Mouse (Mus musculus): ENCODE results near the gene Dctn1. TPM values are rescaled to one million over a fixed set of nuclear protein-coding genes. Genes with fewer than 3 reads are reported as not detected.

Dctn1 gene
- polyA plus RNA-seq, 2 experiments = 21.1 to 22.5 TPM

DNA sequence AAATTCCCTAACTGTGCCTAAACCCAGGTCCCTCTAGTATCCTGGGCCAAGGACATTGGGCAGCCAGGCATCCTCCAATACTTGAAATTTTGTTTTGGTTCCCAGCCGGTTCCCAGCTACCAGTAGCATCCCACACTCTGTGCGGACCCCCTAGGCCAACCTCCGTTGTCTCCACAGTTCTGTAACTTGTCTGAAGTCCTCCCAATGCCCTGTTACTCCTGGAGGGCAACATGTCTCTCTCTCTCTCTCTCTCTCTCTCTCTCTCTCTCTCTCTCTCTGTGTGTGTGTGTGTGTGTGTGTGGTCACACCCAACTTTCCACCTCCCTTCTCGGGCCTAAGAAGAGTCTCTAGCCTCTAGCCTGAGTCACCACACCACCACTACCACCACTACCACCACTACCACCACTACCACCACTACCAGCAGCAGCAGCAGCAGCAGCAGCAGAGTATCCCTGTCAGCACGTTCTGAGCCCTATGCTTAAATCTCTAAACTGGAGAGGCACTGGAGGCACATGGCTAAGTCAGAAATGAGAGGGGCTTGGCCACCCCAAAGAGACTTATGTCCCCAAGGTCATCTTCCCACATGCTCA is 29.3 kb upstream of the Dctn1 start:
- Histone ChIP-seq H3K4me2 (ENCODE audit: low read depth) (peak overlapping the region; percentile 66), H3K36me3 (replicated peaks; ENCODE audit: control insufficient read depth, insufficient read depth, low read depth) (no peaks in the 10 kb centered on the region), H3K9me3 (ENCODE audit: control insufficient read depth, low read length) (no peaks in the 10 kb centered on the region), H3K4me1 (replicated peaks; ENCODE audit: control insufficient read depth in 2 of 2, insufficient read depth in 2 of 2, low read length in 1 of 2) (peaks cover 5 to 6% of the 10 kb centered on the region in 2 experiments; a peak in 3 of 4 replicates), H3K4me3 (ENCODE audit: insufficient read depth in 1 of 2, low read depth in 2 of 2, low read length in 2 of 2) (peak overlapping the region; percentile 53 to 55), H3K27ac (no peak overlapping the region), H3K9ac (replicated peaks) (peak overlapping the region; percentile 50; the same call in 1 of the 2 replicates), H3K27me3 (ENCODE audit: control insufficient read depth, insufficient read depth, low read length) (peaks cover 23% of the 10 kb centered on the region)
- ATAC-seq (ENCODE audit: insufficient read depth) (no peak), DNase-seq (ENCODE audit: low read depth in 3 of 3, low spot score in 3 of 3) (no peak)
- 41% methylated on average over 5 of the region's 5 CpGs for WGBS (ENCODE audit: insufficient replicate concordance)
- no peak for TF ChIP-seq CTCF (IDR thresholded peaks at IDR 0.05; ENCODE audit: low read depth)
- no peak for TF ChIP-seq EP300 (IDR thresholded peaks at IDR 0.05; ENCODE audit: low read depth)

DNA sequence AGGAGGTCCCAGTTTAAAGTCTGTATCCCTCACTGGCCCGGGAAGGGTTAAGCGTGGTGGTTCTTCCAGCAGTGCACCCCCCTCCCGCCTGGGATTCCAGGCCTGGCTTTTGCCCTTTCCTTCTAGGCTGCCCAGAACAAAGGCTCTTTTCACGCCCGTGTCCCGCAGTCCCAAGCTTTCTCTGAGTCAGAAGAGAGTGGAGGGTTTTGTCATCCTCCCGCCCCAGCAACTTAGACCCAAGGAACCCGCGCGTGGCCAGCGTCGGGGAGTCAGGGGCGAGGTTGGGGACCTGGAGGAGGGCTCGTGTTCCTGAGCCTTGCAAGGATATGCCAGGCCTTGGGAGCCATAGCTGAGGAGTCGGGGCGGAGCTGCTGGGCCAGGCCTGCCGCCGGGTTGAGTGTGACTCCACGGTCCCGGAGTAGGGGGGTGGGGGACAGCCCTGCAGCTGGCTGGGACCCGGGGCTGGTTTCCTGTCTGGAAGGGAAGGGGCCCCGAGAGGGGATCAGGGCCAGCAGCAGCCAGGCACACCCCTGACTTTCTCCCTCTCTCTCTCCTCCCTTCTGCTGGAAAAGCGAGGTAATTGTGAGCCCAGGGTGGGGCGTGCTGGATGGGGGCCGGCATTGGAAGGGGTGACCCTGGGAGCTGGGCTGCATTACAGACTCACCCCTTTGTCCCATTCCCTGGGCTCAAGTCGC is 28.7 kb upstream of the Dctn1 start:
- H3K27ac ChIP-seq = peak overlapping the region; percentile 41
- 2% methylated on average over 26 of the region's 26 CpGs for WGBS (ENCODE audit: insufficient replicate concordance)
- TF ChIP-seq EP300 (IDR thresholded peaks at IDR 0.05; ENCODE audit: low read depth) (no peak), CTCF (IDR thresholded peaks at IDR 0.05; ENCODE audit: low read depth) (no peak)
- H3K4me2 ChIP-seq (ENCODE audit: low read depth) = peak overlapping the region; percentile 66
- no peaks in the 10 kb centered on the region for H3K9me3 ChIP-seq (ENCODE audit: control insufficient read depth, low read length)
- peak overlapping the region; percentile 53 to 55 for H3K4me3 ChIP-seq (ENCODE audit: insufficient read depth in 1 of 2, low read depth in 2 of 2, low read length in 2 of 2)
- H3K27me3 ChIP-seq (ENCODE audit: control insufficient read depth, insufficient read depth, low read length) = peaks cover 26% of the 10 kb centered on the region
- DNase-seq (ENCODE audit: low read depth in 3 of 3, low spot score in 3 of 3) (no peak), ATAC-seq (ENCODE audit: insufficient read depth) (peak; percentile 25; the same call in 1 of the 2 replicates)
- H3K36me3 ChIP-seq (replicated peaks; ENCODE audit: control insufficient read depth, insufficient read depth, low read depth) = no peaks in the 10 kb centered on the region
- peaks cover 4 to 6% of the 10 kb centered on the region in 2 experiments; a peak in 3 of 4 replicates for H3K4me1 ChIP-seq (replicated peaks; ENCODE audit: control insufficient read depth in 2 of 2, insufficient read depth in 2 of 2, low read length in 1 of 2)
- H3K9ac ChIP-seq (replicated peaks) = peak overlapping the region; percentile 50

DNA sequence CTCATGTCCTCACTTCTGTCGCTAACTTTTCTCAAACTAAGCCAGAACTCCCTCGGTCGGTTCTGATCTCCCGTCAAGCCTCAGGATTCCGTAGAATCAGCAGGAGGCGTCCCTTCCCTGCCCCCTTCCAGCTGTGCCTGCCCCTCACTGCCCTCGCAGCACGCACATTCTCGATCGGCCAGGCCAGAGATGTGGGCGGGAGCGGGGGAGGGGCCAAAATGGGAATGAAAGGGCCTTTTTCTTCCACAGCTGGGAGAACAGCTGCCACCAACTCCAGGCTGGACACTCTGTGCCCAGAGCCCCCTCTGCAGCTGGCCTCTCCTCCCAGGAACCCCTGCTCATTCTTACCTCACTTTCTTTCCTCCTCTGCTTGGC is 28.2 kb upstream of the Dctn1 start:
- Histone ChIP-seq H3K36me3 (replicated peaks; ENCODE audit: control insufficient read depth, insufficient read depth, low read depth) (no peaks in the 10 kb centered on the region), H3K9me3 (ENCODE audit: control insufficient read depth, low read length) (no peaks in the 10 kb centered on the region), H3K4me3 (ENCODE audit: insufficient read depth in 1 of 2, low read depth in 2 of 2, low read length in 2 of 2) (peak overlapping the region; percentile 53 to 55), H3K9ac (replicated peaks) (peak overlapping the region; percentile 50), H3K27me3 (ENCODE audit: control insufficient read depth, insufficient read depth, low read length) (peaks cover 31% of the 10 kb centered on the region), H3K27ac (peak overlapping the region; percentile 41), H3K4me1 (replicated peaks; ENCODE audit: control insufficient read depth in 2 of 2, insufficient read depth in 2 of 2, low read length in 1 of 2) (peaks cover 4 to 8% of the 10 kb centered on the region in 2 experiments; a peak in 3 of 4 replicates), H3K4me2 (ENCODE audit: low read depth) (peak overlapping the region; percentile 66)
- peak; percentile 66 for ATAC-seq (ENCODE audit: insufficient read depth)
- DNase-seq (ENCODE audit: low read depth in 3 of 3, low spot score in 3 of 3) = peak in 1 of 3 experiments; percentile 29
- under 1% methylated on average over 12 of the region's 12 CpGs for WGBS (ENCODE audit: insufficient replicate concordance)
- TF ChIP-seq EP300 (IDR thresholded peaks at IDR 0.05; ENCODE audit: low read depth) = no peak
- TF ChIP-seq CTCF (IDR thresholded peaks at IDR 0.05; ENCODE audit: low read depth) = no peak

DNA sequence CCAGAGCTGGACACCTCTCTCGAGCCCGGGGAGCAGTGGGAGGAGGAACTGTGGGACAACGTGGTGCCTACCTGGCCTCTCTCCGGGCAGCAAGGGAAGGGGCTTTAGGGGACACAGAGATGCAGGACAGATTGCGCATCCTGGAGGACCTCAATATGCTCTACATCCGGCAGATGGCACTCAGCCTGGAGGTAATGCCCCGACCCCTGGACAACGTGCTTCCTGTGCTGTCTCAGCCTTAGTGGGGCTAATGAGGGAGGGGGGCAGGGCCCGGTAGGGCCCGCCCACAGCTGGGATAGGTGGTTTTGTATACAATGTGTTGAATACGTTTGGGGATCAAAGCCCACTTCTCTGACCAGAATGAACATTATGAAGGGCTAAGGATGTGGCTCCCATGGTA is 27.7 kb upstream of the Dctn1 start:
- peaks cover 4 to 8% of the 10 kb centered on the region in 2 experiments; a peak in 3 of 4 replicates for H3K4me1 ChIP-seq (replicated peaks; ENCODE audit: control insufficient read depth in 2 of 2, insufficient read depth in 2 of 2, low read length in 1 of 2)
- H3K9ac ChIP-seq (replicated peaks) = no peak overlapping the region
- TF ChIP-seq CTCF (IDR thresholded peaks at IDR 0.05; ENCODE audit: low read depth) (peak; percentile 23; the same call in 1 of the 2 replicates), EP300 (IDR thresholded peaks at IDR 0.05; ENCODE audit: low read depth) (no peak)
- H3K4me2 ChIP-seq (ENCODE audit: low read depth) = peak overlapping the region; percentile 66
- ATAC-seq (ENCODE audit: insufficient read depth) (peak; percentile 40), DNase-seq (ENCODE audit: low read depth in 3 of 3, low spot score in 3 of 3) (no peak)
- peak overlapping the region; percentile 24; the same call in 1 of the 2 replicates for H3K27ac ChIP-seq
- no peaks in the 10 kb centered on the region for H3K9me3 ChIP-seq (ENCODE audit: control insufficient read depth, low read length)
- H3K4me3 ChIP-seq (ENCODE audit: insufficient read depth in 1 of 2, low read depth in 2 of 2, low read length in 2 of 2) = peak overlapping the region; percentile 29 to 55
- no peaks in the 10 kb centered on the region for H3K36me3 ChIP-seq (replicated peaks; ENCODE audit: control insufficient read depth, insufficient read depth, low read depth)
- 6% methylated on average over 11 of the region's 11 CpGs for WGBS (ENCODE audit: insufficient replicate concordance)
- peaks cover 36% of the 10 kb centered on the region for H3K27me3 ChIP-seq (ENCODE audit: control insufficient read depth, insufficient read depth, low read length)

DNA sequence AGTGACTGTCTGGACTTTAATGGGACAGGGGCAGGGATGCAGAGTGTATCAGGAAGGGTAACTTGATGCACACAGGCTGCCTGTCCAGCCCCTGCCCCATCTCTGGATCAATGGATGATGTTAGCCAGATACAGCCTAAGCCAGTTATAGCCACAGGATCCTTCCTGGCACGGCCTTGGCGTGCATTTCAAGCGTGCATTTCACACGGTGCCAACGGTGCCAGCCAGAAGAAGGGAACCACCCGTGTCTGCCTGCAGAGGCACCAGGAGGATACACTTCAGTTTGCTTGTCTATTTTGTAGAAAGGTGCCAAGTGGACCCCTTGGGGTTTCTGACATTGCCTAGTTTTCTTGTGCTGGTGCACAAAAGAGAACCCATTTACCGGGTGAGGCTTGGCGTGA is 25.7 kb upstream of the Dctn1 start:
- no peak overlapping the region for H3K4me3 ChIP-seq (ENCODE audit: insufficient read depth in 1 of 2, low read depth in 2 of 2, low read length in 2 of 2)
- H3K9me3 ChIP-seq (ENCODE audit: control insufficient read depth, low read length) = no peaks in the 10 kb centered on the region
- H3K36me3 ChIP-seq (replicated peaks; ENCODE audit: control insufficient read depth, insufficient read depth, low read depth) = no peaks in the 10 kb centered on the region
- H3K4me1 ChIP-seq (replicated peaks; ENCODE audit: control insufficient read depth in 2 of 2, insufficient read depth in 2 of 2, low read length in 1 of 2) = peaks cover 4 to 8% of the 10 kb centered on the region in 2 experiments; a peak in 3 of 4 replicates
- no peak overlapping the region for H3K27ac ChIP-seq
- no peak overlapping the region for H3K9ac ChIP-seq (replicated peaks)
- no peak for DNase-seq (ENCODE audit: low read depth in 3 of 3, low spot score in 3 of 3)
- ATAC-seq (ENCODE audit: insufficient read depth) = no peak
- WGBS (ENCODE audit: insufficient replicate concordance) = 83% methylated on average over 8 of the region's 8 CpGs
- no peak overlapping the region for H3K4me2 ChIP-seq (ENCODE audit: low read depth)
- TF ChIP-seq EP300 (IDR thresholded peaks at IDR 0.05; ENCODE audit: low read depth) (no peak), CTCF (IDR thresholded peaks at IDR 0.05; ENCODE audit: low read depth) (no peak)
- peaks cover 33% of the 10 kb centered on the region for H3K27me3 ChIP-seq (ENCODE audit: control insufficient read depth, insufficient read depth, low read length)

All from liver, embryonic 14.5 days (tissue).